Mouse (Mus musculus) forebrain, embryonic 16.5 days (tissue): ENCODE data around the gene Lrch3. TPM values are rescaled to one million over a fixed set of nuclear protein-coding genes. Genes with fewer than 3 reads are reported as not detected.

Experiments used
- ATAC-seq: fragments of 200-750 bp; cut with Nextera tagmentation; 2 replicates; pipeline ENCODE4 v1.8.0; 2017; ENCODE audit warnings: mild to moderate bottlenecking, moderate library complexity
- H3K27ac ChIP-seq: fragments of 300-500 bp; sonication (generic); 2 replicates; pipeline ENCODE4 v1.5.1; 2014; ENCODE audit warnings: low read length, control low read depth
- H3K27me3 ChIP-seq: fragments of 300-500 bp; sonication (generic); replicated peaks from 2 replicates; pipeline ENCODE4 v1.6.1; 2014; ENCODE audit warnings: low read length; ENCODE audit not compliant: control insufficient read depth, insufficient read depth
- H3K36me3 ChIP-seq: fragments of 300-500 bp; sonication (generic); 2 replicates; pipeline ENCODE4 v1.6.1; 2014; ENCODE audit not compliant: control insufficient read depth, insufficient read depth
- H3K4me1 ChIP-seq: fragments of 300-500 bp; sonication (generic); replicated peaks from 2 replicates; pipeline ENCODE4 v1.6.1; 2014; ENCODE audit warnings: low read length; ENCODE audit not compliant: control insufficient read depth, insufficient read depth
- H3K4me2 ChIP-seq: fragments of 300-500 bp; sonication (generic); 2 replicates; pipeline ENCODE4 v1.6.1; 2014; ENCODE audit warnings: mild to moderate bottlenecking, low read length, control low read depth
- H3K4me3 ChIP-seq: fragments of 300-500 bp; sonication (generic); replicated peaks from 2 replicates; pipeline ENCODE4 v1.5.1; 2014; ENCODE audit warnings: mild to moderate bottlenecking, low read length, control low read depth
- H3K9ac ChIP-seq: fragments of 300-500 bp; sonication (generic); replicated peaks from 2 replicates; pipeline ENCODE4 v1.6.1; 2014; ENCODE audit warnings: low read depth, low read length, control low read depth
- H3K9me3 ChIP-seq: fragments of 300-500 bp; sonication (generic); 2 replicates; pipeline ENCODE4 v1.6.1; 2016; ENCODE audit warnings: low read length; ENCODE audit not compliant: control insufficient read depth
- WGBS: fragments of 180-500 bp; shearing (Covaris S2); extraction: QIAGEN DNeasy Blood & Tissue Kit; methylation state at CpG from one replicate; pipeline ENCODE4 v1.1.7; 2014; 5-methylcytosine and 5-hydroxymethylcytosine counted together
- polyA plus RNA-seq: library from polyadenylated mRNA; unstranded; fragments of >200 nt; fragmentation: Nextera tagmentation; extraction: Ambion mirVana; gene quantifications from 2 replicates; pipeline ENCODE4 v1.2.1, GENCODE M21; 2015

Gene Lrch3
- polyA plus RNA-seq, 1 experiment from 2014 or later, result 44.7 TPM

DNA sequence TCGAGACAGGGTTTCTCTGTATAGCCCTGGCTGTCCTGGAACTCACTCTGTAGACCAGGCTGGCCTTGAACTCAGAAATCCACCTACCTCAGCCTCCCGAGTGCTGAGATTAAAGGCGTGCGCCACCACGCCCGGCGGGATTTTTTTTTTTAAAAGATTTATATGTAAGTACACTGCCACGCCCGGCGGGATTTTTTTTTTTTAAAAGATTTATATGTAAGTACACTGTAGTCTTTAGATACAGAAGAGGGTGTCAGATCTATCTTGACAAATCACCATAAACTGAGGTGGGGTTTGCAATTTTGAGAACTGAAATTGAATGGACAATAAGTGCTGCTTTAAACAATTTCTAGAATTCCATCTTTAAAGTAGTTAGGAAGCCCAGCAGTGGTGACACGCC lies 147.5 kb downstream of the Lrch3 start:
- Histone ChIP-seq H3K27me3 (no peaks in the 10 kb centered on the region), H3K9ac (no peak overlapping the region), H3K9me3 (no peaks in the 10 kb centered on the region), H3K4me2 (no peak overlapping the region), H3K4me3 (no peak overlapping the region), H3K4me1 (peaks cover 31% of the 10 kb centered on the region), H3K27ac (no peak overlapping the region), H3K36me3 (peaks cover 25% of the 10 kb centered on the region)
- WGBS, result 61% methylated on average over 11 of the region's 11 CpGs
- ATAC-seq, result no peak

DNA sequence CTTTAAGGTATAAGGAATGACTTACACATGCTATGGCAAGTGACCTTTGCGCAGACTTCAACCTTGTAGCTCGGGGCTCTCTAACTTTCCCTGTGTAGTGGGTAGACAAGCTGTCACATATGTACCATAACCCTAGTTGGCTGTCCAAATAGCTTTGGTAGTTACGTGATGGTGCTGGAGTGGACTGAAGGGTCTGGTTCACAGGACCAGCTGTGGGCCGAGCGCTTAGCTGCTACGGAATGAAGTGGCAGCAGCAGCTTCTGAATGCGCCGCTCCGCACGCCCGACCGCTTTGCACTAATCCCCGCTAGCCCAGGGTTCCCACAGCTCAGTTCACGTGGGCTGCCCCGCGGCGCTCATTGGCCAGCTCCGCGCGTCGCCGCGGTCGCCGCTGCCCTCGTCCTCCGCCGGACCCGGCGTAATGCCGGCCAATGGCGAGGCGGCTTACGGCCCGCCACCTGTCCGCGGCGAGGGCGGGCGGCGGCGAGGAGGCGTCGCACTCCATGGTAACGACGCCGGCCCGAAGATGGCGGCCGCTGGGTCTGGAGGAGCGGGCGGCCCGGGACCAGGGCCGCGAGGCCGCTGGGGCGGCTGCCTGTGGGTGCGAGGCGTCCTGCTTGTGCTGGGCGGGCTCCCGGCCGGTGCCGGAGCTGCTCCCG lies 148.3 kb downstream of the Lrch3 start, which contains the start of gene Lmln:
TSS of gene Lmln (plus strand) at position 498 of the 658 bp plus-strand sequence.
- H3K4me3 ChIP-seq, result peak within 1 kb of the TSS; percentile 87
- H3K27me3 ChIP-seq, result no peaks in the 10 kb centered on the region
- H3K9ac ChIP-seq, result peak within 1 kb of the TSS; percentile 85
- no peaks in the 10 kb centered on the region for H3K9me3 ChIP-seq
- peak within 1 kb of the TSS; percentile 83 for H3K27ac ChIP-seq
- H3K4me2 ChIP-seq, result peak within 1 kb of the TSS; percentile 77
- ATAC-seq, result peak; percentile 98
- under 1% methylated on average over 57 of the region's 64 CpGs for WGBS
- H3K4me1 ChIP-seq, result peaks cover 30% of the 10 kb centered on the region
- peaks cover 25% of the 10 kb centered on the region for H3K36me3 ChIP-seq

DNA sequence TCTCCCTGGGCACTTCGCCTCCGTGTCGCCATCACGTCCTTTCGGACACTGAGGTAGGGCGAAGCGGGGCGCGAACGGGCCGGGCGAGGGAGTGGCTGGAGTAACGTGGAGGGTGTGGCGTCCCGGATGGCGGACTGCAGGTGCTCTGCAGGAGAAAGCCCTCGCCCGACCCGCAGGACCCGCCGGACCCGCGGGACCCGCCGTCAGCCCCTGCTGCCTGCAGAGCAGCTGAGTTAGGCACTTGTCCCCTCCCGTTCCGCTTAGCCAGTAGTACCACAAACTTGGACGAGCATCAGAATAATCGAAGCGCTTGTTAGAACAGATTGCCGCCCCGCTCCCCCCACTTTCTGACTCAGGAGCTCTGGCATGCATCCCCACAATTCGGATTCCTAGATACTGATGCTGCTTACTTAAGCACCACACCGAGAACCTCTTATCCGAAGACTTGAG lies 148.8 kb downstream of the Lrch3 start:
- H3K9ac ChIP-seq, result peak overlapping the region; percentile 85
- no peaks in the 10 kb centered on the region for H3K9me3 ChIP-seq
- peak overlapping the region; percentile 83 for H3K27ac ChIP-seq
- WGBS, result under 1% methylated on average over 35 of the region's 35 CpGs
- ATAC-seq, result peak; percentile 54
- H3K27me3 ChIP-seq, result no peaks in the 10 kb centered on the region
- H3K4me2 ChIP-seq, result peak overlapping the region; percentile 77
- H3K36me3 ChIP-seq, result peaks cover 25% of the 10 kb centered on the region
- H3K4me1 ChIP-seq, result peaks cover 26% of the 10 kb centered on the region
- H3K4me3 ChIP-seq, result peak overlapping the region; percentile 87

DNA sequence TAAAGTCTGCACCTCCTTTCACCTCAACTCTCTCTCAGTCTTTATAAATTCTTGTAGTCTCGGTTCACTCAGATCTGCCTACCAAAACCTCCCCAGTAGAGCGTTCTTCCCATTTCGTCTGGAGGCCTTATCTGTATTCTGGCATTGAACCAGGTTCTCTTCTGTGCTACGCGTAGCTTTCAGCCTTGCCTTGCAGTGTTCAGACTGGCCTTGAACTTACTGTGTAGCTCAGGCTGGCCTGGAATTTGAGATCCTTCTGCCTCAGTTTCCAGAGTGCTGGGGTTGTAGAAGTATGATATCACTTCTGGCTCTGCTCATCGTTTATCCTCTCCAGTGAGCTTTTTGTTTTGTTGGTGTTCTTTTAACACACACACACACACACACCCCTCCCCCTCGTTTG lies 149.4 kb downstream of the Lrch3 start:
- H3K9ac ChIP-seq, result peak overlapping the region; percentile 85
- H3K27ac ChIP-seq, result peak overlapping the region; percentile 83; the same call in 1 of the 2 replicates
- H3K4me2 ChIP-seq, result peak overlapping the region; percentile 77
- H3K27me3 ChIP-seq, result no peaks in the 10 kb centered on the region
- ATAC-seq, result no peak
- WGBS, result 6% methylated on average over 7 of the region's 7 CpGs
- peaks cover 23% of the 10 kb centered on the region for H3K36me3 ChIP-seq
- H3K4me3 ChIP-seq, result peak overlapping the region; percentile 87
- peaks cover 21% of the 10 kb centered on the region for H3K4me1 ChIP-seq
- no peaks in the 10 kb centered on the region for H3K9me3 ChIP-seq

DNA sequence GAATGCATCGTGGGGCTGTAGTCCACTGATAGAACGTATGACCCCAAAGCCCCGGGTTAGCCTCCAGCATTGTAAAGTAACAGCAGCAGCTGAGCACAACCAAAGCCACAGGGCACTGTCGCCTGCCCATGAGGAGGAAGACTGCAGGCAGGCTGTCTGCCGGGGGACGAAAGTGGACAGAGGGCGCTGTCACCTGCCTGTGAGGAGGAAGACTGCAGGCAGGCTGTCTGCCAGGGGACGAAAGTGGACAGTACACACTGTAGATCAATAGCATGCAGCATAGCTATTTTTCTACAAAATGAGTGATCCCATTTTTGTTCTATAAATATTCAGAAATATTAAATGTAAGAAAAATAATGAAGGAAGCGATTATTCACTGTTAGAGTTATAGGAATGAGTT lies 150.7 kb downstream of the Lrch3 start:
- Histone ChIP-seq H3K36me3 (peaks cover 11% of the 10 kb centered on the region), H3K27ac (no peak overlapping the region), H3K4me3 (no peak overlapping the region), H3K9ac (no peak overlapping the region), H3K9me3 (no peaks in the 10 kb centered on the region), H3K4me1 (peaks cover 16% of the 10 kb centered on the region), H3K4me2 (no peak overlapping the region), H3K27me3 (no peaks in the 10 kb centered on the region)
- 64% methylated on average over 9 of the region's 9 CpGs for WGBS
- no peak for ATAC-seq

Other genes with a start within 250 kb of the Lrch3 start
- not detected in 2 replicates for gene Muc4, start 178.2 kb upstream of the Lrch3 start, polyA plus RNA-seq
- not detected in 2 replicates for gene Muc20, start 116.7 kb upstream of the Lrch3 start, polyA plus RNA-seq
- gene Smbd1, start 103.6 kb upstream of the Lrch3 start, polyA plus RNA-seq, result not detected in 2 replicates
- gene Fyttd1, start 36.6 kb upstream of the Lrch3 start, polyA plus RNA-seq, result 119 and 129 TPM in 2 replicates
- 38.6 and 40.4 TPM in 2 replicates for gene Rubcn, start 36.3 kb upstream of the Lrch3 start, polyA plus RNA-seq
- 3.9 and 4.7 TPM in 2 replicates for gene Iqcg, start 142.1 kb downstream of the Lrch3 start, polyA plus RNA-seq
- 455 and 506 TPM in 2 replicates for gene Rpl35a, start 142.4 kb downstream of the Lrch3 start, polyA plus RNA-seq
- gene Lmln, start 148.4 kb downstream of the Lrch3 start, polyA plus RNA-seq, result 3.4 and 4.5 TPM in 2 replicates